Mouse (Mus musculus): ENCODE data around the gene Anapc5.

DNA sequence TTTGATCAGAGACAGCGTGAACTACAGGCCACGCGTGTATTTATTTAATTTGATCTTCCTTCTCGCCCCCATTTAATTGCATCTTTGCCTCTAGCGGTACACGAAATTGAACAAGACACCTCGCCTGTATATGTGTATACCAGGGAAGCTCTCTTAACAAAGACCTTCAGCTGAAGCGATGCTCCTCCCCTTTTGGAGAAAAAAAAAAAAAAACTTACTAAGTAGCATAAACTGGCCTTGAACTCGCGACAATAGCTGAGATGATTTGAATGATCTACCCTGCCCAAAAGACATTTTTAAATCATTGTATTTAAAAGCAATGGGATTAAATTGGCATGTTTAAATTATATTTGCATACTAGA is 366 bp upstream of the Anapc5 start:
- TF ChIP-seq EP300 (IDR thresholded peaks at IDR 0.05) (peak; percentile 48), CTCF (IDR thresholded peaks at IDR 0.05) (no peak)

Measured in lung, postnatal 0 days (tissue).